Mouse (Mus musculus): ENCODE measurements at regions not wholly inside any gene's neighbourhood (a gene's known extent, or its start where the extent isn't known, plus 50 kb on each side); places are given as distances from the start of the nearest gene placed in this dataset.

- Histone ChIP-seq H3K9me3 (replicated peaks) (no peaks in the 10 kb centered on the region), H3K36me3 (no peaks in the 10 kb centered on the region), H3K27ac (replicated peaks) (peak overlapping the region; percentile 61), H3K4me1 (peaks cover 28% of the 10 kb centered on the region), H3K4me3 (no peak overlapping the region), H3K27me3 (ENCODE audit: low read depth, poor library complexity, severe bottlenecking) (no peaks in the 10 kb centered on the region)
- WGBS = 11% methylated on average over 2 of the region's 2 CpGs
- peak; percentile 51 for DNase-seq (ENCODE audit: low spot score)
Observed at GRCm38 (mm10) chr10:95622879-95623517, 50.3 kb downstream of the Anapc15-ps start.

GRCm38 (mm10) chr10:95620796-95621195, 52.5 kb downstream of the Anapc15-ps start:
- WGBS = 92% methylated on average over 3 of the region's 3 CpGs
- Histone ChIP-seq H3K27me3 (ENCODE audit: low read depth, poor library complexity, severe bottlenecking) (no peaks in the 10 kb centered on the region), H3K4me3 (no peak overlapping the region), H3K27ac (replicated peaks) (no peak overlapping the region), H3K9me3 (replicated peaks) (no peaks in the 10 kb centered on the region), H3K4me1 (peaks cover 28% of the 10 kb centered on the region), H3K36me3 (no peaks in the 10 kb centered on the region)
- DNase-seq (ENCODE audit: low spot score) = no peak

GRCm38 (mm10) chr10:95619601-95620000, 53.6 kb downstream of the Anapc15-ps start:
- Histone ChIP-seq H3K9me3 (replicated peaks) (no peaks in the 10 kb centered on the region), H3K4me1 (peaks cover 28% of the 10 kb centered on the region), H3K27ac (replicated peaks) (no peak overlapping the region; the same call in 1 of the 2 replicates), H3K27me3 (ENCODE audit: low read depth, poor library complexity, severe bottlenecking) (no peaks in the 10 kb centered on the region), H3K36me3 (no peaks in the 10 kb centered on the region), H3K4me3 (no peak overlapping the region; the same call in 1 of the 2 replicates)
- WGBS = 55% methylated on average over 10 of the region's 10 CpGs
- DNase-seq (ENCODE audit: low spot score) = no peak

- 88% methylated on average over 9 of the region's 9 CpGs for WGBS
- no peak overlapping the region for H3K27ac ChIP-seq (replicated peaks)
- H3K36me3 ChIP-seq = no peaks in the 10 kb centered on the region
- H3K27me3 ChIP-seq (ENCODE audit: low read depth, poor library complexity, severe bottlenecking) = peaks cover 6% of the 10 kb centered on the region; the same call in 1 of the 2 replicates
- H3K4me1 ChIP-seq = peaks cover 20% of the 10 kb centered on the region
- no peak for DNase-seq (ENCODE audit: low spot score)
- H3K4me3 ChIP-seq = no peak overlapping the region
- no peaks in the 10 kb centered on the region for H3K9me3 ChIP-seq (replicated peaks)
Observed at GRCm38 (mm10) chr10:95618451-95619079, 54.6 kb upstream of the Nudt4 start.

GRCm38 (mm10) chr10:95616821-95617220, 52.9 kb upstream of the Nudt4 start:
- H3K36me3 ChIP-seq = no peaks in the 10 kb centered on the region
- no peak overlapping the region for H3K27ac ChIP-seq (replicated peaks)
- 80% methylated on average over 5 of the region's 5 CpGs for WGBS
- peaks cover 12% of the 10 kb centered on the region for H3K4me1 ChIP-seq
- no peaks in the 10 kb centered on the region for H3K9me3 ChIP-seq (replicated peaks)
- no peak overlapping the region for H3K4me3 ChIP-seq
- no peak for DNase-seq (ENCODE audit: low spot score)
- peaks cover 7% of the 10 kb centered on the region for H3K27me3 ChIP-seq (ENCODE audit: low read depth, poor library complexity, severe bottlenecking)

- no peak for DNase-seq (ENCODE audit: low spot score)
- no peaks in the 10 kb centered on the region for H3K36me3 ChIP-seq
- no peaks in the 10 kb centered on the region for H3K9me3 ChIP-seq (replicated peaks)
- H3K4me3 ChIP-seq = no peak overlapping the region
- 69% methylated on average over 25 of the region's 25 CpGs for WGBS
- H3K27me3 ChIP-seq (ENCODE audit: low read depth, poor library complexity, severe bottlenecking) = peaks cover 10% of the 10 kb centered on the region
- no peak overlapping the region for H3K27ac ChIP-seq (replicated peaks)
- H3K4me1 ChIP-seq = peaks cover 17% of the 10 kb centered on the region
Observed at GRCm38 (mm10) chr10:95615849-95616650, 52.1 kb upstream of the Nudt4 start.
